ENCODE assay signal across 8 mouse cellular contexts in genomic region chr14:54912109-54912850, GRCm38 (mm10). TPM values are rescaled to one million over a fixed set of nuclear protein-coding genes. Genes with fewer than 3 reads are reported as not detected.
A peak's percentile ranks its signal among the peaks of the same experiment; 100 is the strongest.
DNase-seq lines count a peak whose midpoint lies in the region; ATAC-seq and TF ChIP-seq lines count a peak whose summit lies in the region.

No protein-coding gene starts in this region.

- no peaks in the 10 kb centered on the region for H3K79me2 ChIP-seq in CH12.LX (replicated peaks; ENCODE audit: control insufficient read depth, extremely low read depth, insufficient read depth, poor library complexity, severe bottlenecking)

- H3K27me3 ChIP-seq in heart, embryonic 10.5 days (ENCODE audit: insufficient read depth, poor library complexity, severe bottlenecking), result no peaks in the 10 kb centered on the region
- peaks cover 74% of the 10 kb centered on the region for H3K27me3 ChIP-seq in CH12.LX (replicated peaks)
- H3K27me3 ChIP-seq in hindbrain, embryonic 12.5 days, result no peaks in the 10 kb centered on the region
- H3K27me3 ChIP-seq in midbrain, embryonic 14.5 days (ENCODE audit: control insufficient read depth, insufficient read depth, low read length), result no peaks in the 10 kb centered on the region

- no peak for TF ChIP-seq EP300 in CH12.LX (IDR thresholded peaks at IDR 0.05; ENCODE audit: low read length)

- peak overlapping the region; percentile 49; the same call in 1 of the 2 replicates for H3K4me2 ChIP-seq in CH12.LX (ENCODE audit: insufficient read depth, low read depth, poor library complexity, severe bottlenecking)
- H3K4me2 ChIP-seq in hindbrain, embryonic 12.5 days (replicated peaks), result peak overlapping the region; percentile 99
- H3K4me2 ChIP-seq in midbrain, embryonic 14.5 days (ENCODE audit: low read length), result peak overlapping the region; percentile 87

- WGBS in heart, embryonic 10.5 days, result 3% methylated on average over 66 of the region's 69 CpGs
- 2% methylated on average over 59 of the region's 69 CpGs for WGBS in hindbrain, embryonic 12.5 days
- WGBS in midbrain, embryonic 14.5 days, result 2% methylated on average over 69 of the region's 69 CpGs

- H3K4me1 ChIP-seq in heart, embryonic 10.5 days, result peaks cover 38% of the 10 kb centered on the region
- peaks cover 0 to 4% of the 10 kb centered on the region in 2 experiments; a peak in 2 of 4 replicates for H3K4me1 ChIP-seq in CH12.LX (ENCODE audit: control insufficient read depth in 1 of 2, insufficient read depth in 2 of 2)
- peaks cover 37% of the 10 kb centered on the region for H3K4me1 ChIP-seq in hindbrain, embryonic 12.5 days
- peaks cover 14% of the 10 kb centered on the region; the same call in 1 of the 2 replicates for H3K4me1 ChIP-seq in midbrain, embryonic 14.5 days (ENCODE audit: control insufficient read depth, insufficient read depth, low read length)

- no peak for TF ChIP-seq POLR2A in CH12.LX (IDR thresholded peaks at IDR 0.05; ENCODE audit: low read depth, low read length)

- H3K36me3 ChIP-seq in heart, embryonic 10.5 days, result peaks cover 48% of the 10 kb centered on the region
- H3K36me3 ChIP-seq in CH12.LX (replicated peaks in 1 of 2; ENCODE audit: control insufficient read depth in 1 of 2, insufficient read depth in 1 of 2, low read length in 1 of 2), result no peaks in the 10 kb centered on the region
- H3K36me3 ChIP-seq in hindbrain, embryonic 12.5 days, result peaks cover 48% of the 10 kb centered on the region
- peaks cover 44% of the 10 kb centered on the region for H3K36me3 ChIP-seq in midbrain, embryonic 14.5 days (ENCODE audit: control insufficient read depth, insufficient read depth, low read length)

- TF ChIP-seq CTCF in CH12.LX (conservative IDR thresholded peaks at IDR 0.05 in 1 of 2, IDR thresholded peaks at IDR 0.05 in 1 of 2; ENCODE audit: low read depth in 2 of 2, low read length in 2 of 2), result no peak

- ATAC-seq in hindbrain, embryonic 12.5 days (ENCODE audit: low FRiP score), result peak; percentile 75
- peak; percentile 67 for ATAC-seq in midbrain, embryonic 14.5 days (ENCODE audit: low FRiP score, low TSS enrichment)

- in situ Hi-C loops in CH12.LX (cut with MboI; ENCODE audit: low pct_ligation_motif_present, low pct_unique_long_range_greater_than_20kb, low sequenced_read_pairs), result no loop called here

- TF ChIP-seq RAD21 in CH12.LX (IDR thresholded peaks at IDR 0.05; ENCODE audit: low read depth, low read length), result no peak

- DNase-seq in heart, embryonic 10.5 days (ENCODE audit: low spot score), result no peak
- no peak for DNase-seq in heart, postnatal 36 days
- DNase-seq in CH12.LX (ENCODE audit: extremely low read depth), result no peak
- DNase-seq in cerebellum, postnatal 14 days, result peak; percentile 70 to 80
- peak; percentile 65 for DNase-seq in midbrain, embryonic 14.5 days
- no peak for DNase-seq in T-cell, adult 2 months (ENCODE audit: low spot score)
- no peak for DNase-seq in layer of hippocampus, adult 11-12 months (ENCODE audit: low spot score)

- H3K9ac ChIP-seq in CH12.LX (ENCODE audit: insufficient read depth, low read depth), result peak overlapping the region; percentile 46; the same call in 1 of the 2 replicates
- H3K9ac ChIP-seq in hindbrain, embryonic 12.5 days, result peak overlapping the region; percentile 99
- H3K9ac ChIP-seq in midbrain, embryonic 14.5 days (replicated peaks; ENCODE audit: low read length), result peak overlapping the region; percentile 97

- peak overlapping the region; percentile 90 for H3K27ac ChIP-seq in heart, embryonic 10.5 days
- H3K27ac ChIP-seq in CH12.LX (ENCODE audit: insufficient read depth, low read depth), result no peak overlapping the region
- peak overlapping the region; percentile 92 for H3K27ac ChIP-seq in hindbrain, embryonic 12.5 days
- H3K27ac ChIP-seq in midbrain, embryonic 14.5 days (replicated peaks; ENCODE audit: low read depth, low read length), result peak overlapping the region; percentile 88

- H3K4me3 ChIP-seq in heart, embryonic 10.5 days, result peak overlapping the region; percentile 85
- H3K4me3 ChIP-seq in CH12.LX (replicated peaks in 1 of 3; ENCODE audit: low read depth in 2 of 3, low read length in 2 of 3, poor library complexity in 1 of 3), result peak overlapping the region; percentile 36 to 74 (median 41)
- peak overlapping the region; percentile 76 for H3K4me3 ChIP-seq in hindbrain, embryonic 12.5 days
- peak overlapping the region; percentile 94 for H3K4me3 ChIP-seq in midbrain, embryonic 14.5 days (replicated peaks; ENCODE audit: low read depth, low read length)

- dilution Hi-C loops in CH12.LX (cut with MboI; ENCODE audit: extremely low pct_ligation_motif_present, extremely low pct_unique_long_range_greater_than_20kb, low sequenced_read_pairs), result no loop called here

- H3K9me3 ChIP-seq in heart, embryonic 10.5 days, result no peaks in the 10 kb centered on the region
- H3K9me3 ChIP-seq in CH12.LX (replicated peaks; ENCODE audit: low read length), result no peaks in the 10 kb centered on the region
- no peaks in the 10 kb centered on the region for H3K9me3 ChIP-seq in hindbrain, embryonic 12.5 days (replicated peaks)
- H3K9me3 ChIP-seq in midbrain, embryonic 14.5 days (ENCODE audit: control insufficient read depth, low read length), result no peaks in the 10 kb centered on the region

- intact Hi-C loops in heart, postnatal 36 days (cut with DNase I), result no loop called here

TF ChIP-seq in CH12.LX, 34 proteins besides CTCF, POLR2A, EP300 and RAD21:
- TF ChIP-seq KAT2A (IDR thresholded peaks at IDR 0.05; ENCODE audit: insufficient replicate concordance, low read length) (no peak), CHD2 (IDR thresholded peaks at IDR 0.05; ENCODE audit: low read length) (no peak), MAX (IDR thresholded peaks at IDR 0.05; ENCODE audit: low read length) (no peak), ELF1 (IDR thresholded peaks at IDR 0.05; ENCODE audit: low read depth, low read length) (no peak), SIN3A (IDR thresholded peaks at IDR 0.05; ENCODE audit: low read length) (no peak), GABPA (IDR thresholded peaks at IDR 0.05; ENCODE audit: insufficient replicate concordance, low read depth, low read length) (no peak), JUND (conservative IDR thresholded peaks at IDR 0.05; ENCODE audit: low read depth, low read length) (no peak), ETS1 (conservative IDR thresholded peaks at IDR 0.05; ENCODE audit: low read depth, low read length) (no peak)

RNA-seq across cellular contexts. Expression of gene Slc22a17, which starts 0.7 kb away (rescaled TPM):
- 42.1 and 52.4 TPM in 2 replicates for polyA plus RNA-seq in heart, embryonic 10.5 days (2016; fragmentation: Nextera tagmentation; extraction: Ambion mirVana)
- 1 to 10 TPM; 2.0 to 2.7 TPM for total RNA-seq in heart, postnatal 36 days (2021)
- 0.71 and 1.1 TPM in 2 replicates for total RNA-seq in CH12.LX (2012; rRNA removed)
- total RNA-seq in CH12.LX (2014; rRNA removed), result 0.04 and 0.16 TPM in 2 replicates
- polyA plus RNA-seq in CH12.LX (2012; ENCODE audit: insufficient read length, low read depth), result 0.15 and 0.34 TPM in 2 replicates
- polyA plus RNA-seq in hindbrain, embryonic 12.5 days (2016; fragmentation: Nextera tagmentation; extraction: Ambion mirVana), result 135 and 137 TPM in 2 replicates
- 110 and 304 TPM in 2 replicates for polyA plus RNA-seq in midbrain, embryonic 14.5 days (2014; fragmentation: Nextera tagmentation; extraction: Ambion mirVana)

RNA-seq across cellular contexts. Expression of gene Efs, which starts 13.6 kb away (rescaled TPM):
- polyA plus RNA-seq in heart, embryonic 10.5 days (2016; fragmentation: Nextera tagmentation; extraction: Ambion mirVana), result 16.7 and 23.5 TPM in 2 replicates
- total RNA-seq in heart, postnatal 36 days (2021), result 1 to 10 TPM; 2.5 to 2.8 TPM
- total RNA-seq in CH12.LX (2012; rRNA removed), result not detected in 2 replicates
- not detected in 2 replicates for total RNA-seq in CH12.LX (2014; rRNA removed)
- polyA plus RNA-seq in CH12.LX (2012; ENCODE audit: insufficient read length, low read depth), result not detected in 2 replicates
- polyA plus RNA-seq in hindbrain, embryonic 12.5 days (2016; fragmentation: Nextera tagmentation; extraction: Ambion mirVana), result 28.4 and 32.9 TPM in 2 replicates
- polyA plus RNA-seq in midbrain, embryonic 14.5 days (2014; fragmentation: Nextera tagmentation; extraction: Ambion mirVana), result 10.2 and 18.3 TPM in 2 replicates

RNA-seq across cellular contexts. Expression of gene Pabpn1, which starts 20.0 kb away (rescaled TPM):
- 89.8 and 162 TPM in 2 replicates for polyA plus RNA-seq in heart, embryonic 10.5 days (2016; fragmentation: Nextera tagmentation; extraction: Ambion mirVana)
- 10 to 100 TPM; 45.8 to 51.0 TPM for total RNA-seq in heart, postnatal 36 days (2021)
- total RNA-seq in CH12.LX (2012; rRNA removed) (56.8 and 73.7 TPM in 2 replicates), CH12.LX (2014; rRNA removed) (85.5 and 88.0 TPM in 2 replicates)
- 275 and 302 TPM in 2 replicates for polyA plus RNA-seq in CH12.LX (2012; ENCODE audit: insufficient read length, low read depth)
- 200 and 201 TPM in 2 replicates for polyA plus RNA-seq in hindbrain, embryonic 12.5 days (2016; fragmentation: Nextera tagmentation; extraction: Ambion mirVana)
- 171 and 206 TPM in 2 replicates for polyA plus RNA-seq in midbrain, embryonic 14.5 days (2014; fragmentation: Nextera tagmentation; extraction: Ambion mirVana)

RNA-seq across cellular contexts. Expression of gene Il25, which starts 20.2 kb away (rescaled TPM):
- not detected in 2 replicates for polyA plus RNA-seq in heart, embryonic 10.5 days (2016; fragmentation: Nextera tagmentation; extraction: Ambion mirVana)
- total RNA-seq in heart, postnatal 36 days (2021), result not detected
- not detected in 2 replicates for total RNA-seq in CH12.LX (2012; rRNA removed)
- not detected in 2 replicates for total RNA-seq in CH12.LX (2014; rRNA removed)
- not detected in 2 replicates for polyA plus RNA-seq in CH12.LX (2012; ENCODE audit: insufficient read length, low read depth)
- not detected in 2 replicates for polyA plus RNA-seq in hindbrain, embryonic 12.5 days (2016; fragmentation: Nextera tagmentation; extraction: Ambion mirVana)
- polyA plus RNA-seq in midbrain, embryonic 14.5 days (2014; fragmentation: Nextera tagmentation; extraction: Ambion mirVana), result not detected in 2 replicates

RNA-seq across cellular contexts. Expression of gene Cmtm5, which starts 23.8 kb away (rescaled TPM):
- polyA plus RNA-seq in heart, embryonic 10.5 days (2016; fragmentation: Nextera tagmentation; extraction: Ambion mirVana), result 0.97 and 1.5 TPM in 2 replicates
- under 1 TPM in 1 of 2 experiments, not detected in 1; 0.46 TPM for total RNA-seq in heart, postnatal 36 days (2021)
- total RNA-seq in CH12.LX (2012; rRNA removed) (not detected in 2 replicates), CH12.LX (2014; rRNA removed) (not detected in 2 replicates)
- polyA plus RNA-seq in CH12.LX (2012; ENCODE audit: insufficient read length, low read depth), result not detected in 2 replicates
- 5.2 and 6.3 TPM in 2 replicates for polyA plus RNA-seq in hindbrain, embryonic 12.5 days (2016; fragmentation: Nextera tagmentation; extraction: Ambion mirVana)
- 4.2 and 4.3 TPM in 2 replicates for polyA plus RNA-seq in midbrain, embryonic 14.5 days (2014; fragmentation: Nextera tagmentation; extraction: Ambion mirVana)

Comparison
In these comparisons a context has a peak if more than half of its experiments do, and no peak if none do; other contexts are left out.
1. DNase-seq: peak in cerebellum, postnatal 14 days (2 of 2) and midbrain, embryonic 14.5 days (single experiment); none in heart, embryonic 10.5 days (single experiment), heart, postnatal 36 days (0 of 2), CH12.LX (single experiment), T-cell, adult 2 months (single experiment) and layer of hippocampus, adult 11-12 months (single experiment).
2. H3K4me3 ChIP-seq: peak in every context shown above with its lines; median percentile 94 in midbrain, embryonic 14.5 days; 85 in heart, embryonic 10.5 days; 76 in hindbrain, embryonic 12.5 days; 41 in CH12.LX.
3. H3K4me2 ChIP-seq: peak in every context shown above with its lines; median percentile 99 in hindbrain, embryonic 12.5 days; 87 in midbrain, embryonic 14.5 days; 49 in CH12.LX.
4. H3K9ac ChIP-seq: peak in every context shown above with its lines; median percentile 99 in hindbrain, embryonic 12.5 days; 97 in midbrain, embryonic 14.5 days; 46 in CH12.LX.
5. RNA of gene Slc22a17, which starts 0.7 kb away (polyA plus RNA-seq): 135 to 137 TPM in hindbrain, embryonic 12.5 days, 110 to 304 TPM in midbrain, embryonic 14.5 days and 42.1 to 52.4 TPM in heart, embryonic 10.5 days; 0.15 to 0.34 TPM in CH12.LX; every median in the first group is over 10 times any median in the second.
6. RNA of gene Efs, which starts 13.6 kb away (polyA plus RNA-seq): 28.4 to 32.9 TPM in hindbrain, embryonic 12.5 days, 16.7 to 23.5 TPM in heart, embryonic 10.5 days and 10.2 to 18.3 TPM in midbrain, embryonic 14.5 days; not detected in CH12.LX; every median in the first group is over 10 times any median in the second.